Mouse (Mus musculus): ENCODE results near the gene Cenpt. TPM values are rescaled to one million over a fixed set of nuclear protein-coding genes. Genes with fewer than 3 reads are reported as not detected.
"Not testable (repeated sequence)": the region's sequence is repeated elsewhere in the genome, so short reads cannot be mapped to it uniquely, and the experiment has no call there.

Gene Cenpt
- polyA plus RNA-seq, 1 experiment: 40.3 TPM

DNA sequence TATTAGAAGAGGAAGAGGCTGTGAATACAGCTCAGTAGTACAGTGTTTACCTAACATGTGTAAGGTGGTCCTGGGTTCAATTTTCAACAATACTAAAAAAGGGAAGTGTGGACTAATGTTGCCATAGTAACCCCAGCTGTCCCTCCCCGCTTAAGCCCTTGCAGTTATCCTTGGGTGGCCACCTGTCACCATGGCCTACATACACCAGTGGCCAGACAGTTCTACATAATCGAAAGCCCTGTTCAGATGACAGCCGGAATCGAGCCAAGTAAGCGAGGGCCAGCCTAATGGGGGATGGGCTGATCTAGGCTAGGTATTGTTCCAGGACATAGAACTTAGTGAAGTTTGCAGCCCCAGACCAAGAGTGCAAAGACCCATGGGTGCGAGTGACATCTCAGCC lies 16.1 kb downstream of the Cenpt start:
- no peak overlapping the region for H3K4me3 ChIP-seq (ENCODE audit: insufficient read depth, low read length)
- no peaks in the 10 kb centered on the region for H3K4me1 ChIP-seq (ENCODE audit: control insufficient read depth, insufficient read depth, low read length)
- no peak overlapping the region for H3K27ac ChIP-seq (ENCODE audit: insufficient read depth, low read length)
- TF ChIP-seq CTCF (IDR thresholded peaks at IDR 0.05; ENCODE audit: borderline replicate concordance, insufficient read depth, low read length) (no peak), POLR2A (IDR thresholded peaks at IDR 0.05; ENCODE audit: low read depth, low read length) (no peak)

GRCm38 (mm10) chr8:105835318-105835717 lies 17.8 kb downstream of the Cenpt start:
- H3K27ac ChIP-seq (ENCODE audit: insufficient read depth, low read length): no peak overlapping the region
- H3K4me1 ChIP-seq (ENCODE audit: control insufficient read depth, insufficient read depth, low read length): no peaks in the 10 kb centered on the region
- H3K4me3 ChIP-seq (ENCODE audit: insufficient read depth, low read length): no peak overlapping the region
- TF ChIP-seq CTCF (IDR thresholded peaks at IDR 0.05; ENCODE audit: borderline replicate concordance, insufficient read depth, low read length) (no peak), POLR2A (IDR thresholded peaks at IDR 0.05; ENCODE audit: low read depth, low read length) (no peak)

DNA sequence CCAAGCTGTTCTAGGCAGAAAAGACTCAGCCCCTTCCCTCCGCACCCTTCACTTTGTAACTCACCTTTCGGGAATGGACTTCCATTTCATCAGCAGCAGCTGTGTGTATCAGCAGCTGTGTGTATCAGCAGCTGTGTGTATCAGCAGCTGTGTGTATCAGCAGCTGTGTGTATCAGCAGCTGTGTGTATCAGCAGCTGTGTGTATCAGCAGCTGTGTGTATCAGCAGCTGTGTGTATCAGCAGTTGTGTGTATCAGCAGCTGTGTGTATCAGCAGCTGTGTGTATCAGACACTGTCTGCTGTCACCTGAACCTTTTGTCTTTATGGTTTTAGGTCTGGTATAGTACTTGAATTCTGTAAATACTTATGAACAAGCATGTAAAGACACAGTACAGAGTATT lies 19.3 kb downstream of the Cenpt start:
- H3K4me1 ChIP-seq (ENCODE audit: control insufficient read depth, insufficient read depth, low read length); H3K4me3 ChIP-seq (ENCODE audit: insufficient read depth, low read length); H3K27ac ChIP-seq (ENCODE audit: insufficient read depth, low read length): not testable (repeated sequence)

GRCm38 (mm10) chr8:105826861-105827848 lies 25.9 kb downstream of the Cenpt start, which contains the start of the genes Ranbp10 and Tsnaxip1:
TSS of gene Ranbp10 (minus strand) at chr8:105827350.
TSS of gene Tsnaxip1 (plus strand) at chr8:105827731.
- TF ChIP-seq CTCF (IDR thresholded peaks at IDR 0.05; ENCODE audit: borderline replicate concordance, insufficient read depth, low read length): no peak
- peak; percentile 87 for TF ChIP-seq POLR2A (IDR thresholded peaks at IDR 0.05; ENCODE audit: low read depth, low read length)
- Histone ChIP-seq H3K4me1 (ENCODE audit: control insufficient read depth, insufficient read depth, low read length) (no peaks in the 10 kb centered on the region), H3K27ac (ENCODE audit: insufficient read depth, low read length) (peak within 1 kb of the TSS; percentile 58), H3K4me3 (ENCODE audit: insufficient read depth, low read length) (peak within 1 kb of the TSS; percentile 84)

DNA sequence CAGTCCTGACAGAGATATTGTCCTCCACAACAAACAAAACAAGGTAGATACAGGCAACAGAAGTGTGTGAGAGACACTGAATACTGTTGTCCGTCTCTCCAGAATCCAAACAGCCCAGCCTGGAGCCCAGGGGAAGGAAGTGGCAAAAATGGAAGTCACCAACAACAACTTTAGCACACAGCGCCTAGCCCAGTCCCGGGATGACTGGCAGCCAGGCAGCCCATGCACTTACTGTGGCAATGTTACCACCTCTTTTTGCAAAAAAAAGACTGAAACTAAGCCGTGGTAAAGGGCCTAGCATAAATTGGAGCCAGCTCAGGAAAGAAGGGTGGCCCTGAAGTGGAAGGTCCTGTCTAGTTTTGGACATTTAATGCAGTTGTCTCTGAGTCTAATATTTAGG lies 26.7 kb downstream of the Cenpt start:
- Histone ChIP-seq H3K4me1 (ENCODE audit: control insufficient read depth, insufficient read depth, low read length) (no peaks in the 10 kb centered on the region), H3K4me3 (ENCODE audit: insufficient read depth, low read length) (peak overlapping the region; percentile 84), H3K27ac (ENCODE audit: insufficient read depth, low read length) (no peak overlapping the region)
- no peak for TF ChIP-seq POLR2A (IDR thresholded peaks at IDR 0.05; ENCODE audit: low read depth, low read length)
- TF ChIP-seq CTCF (IDR thresholded peaks at IDR 0.05; ENCODE audit: borderline replicate concordance, insufficient read depth, low read length): no peak

GRCm38 (mm10) chr8:105825506-105825905 lies 27.6 kb downstream of the Cenpt start:
- no peak for TF ChIP-seq POLR2A (IDR thresholded peaks at IDR 0.05; ENCODE audit: low read depth, low read length)
- TF ChIP-seq CTCF (IDR thresholded peaks at IDR 0.05; ENCODE audit: borderline replicate concordance, insufficient read depth, low read length): no peak
- peak overlapping the region; percentile 84 for H3K4me3 ChIP-seq (ENCODE audit: insufficient read depth, low read length)
- H3K27ac ChIP-seq (ENCODE audit: insufficient read depth, low read length): no peak overlapping the region
- H3K4me1 ChIP-seq (ENCODE audit: control insufficient read depth, insufficient read depth, low read length): no peaks in the 10 kb centered on the region

DNA sequence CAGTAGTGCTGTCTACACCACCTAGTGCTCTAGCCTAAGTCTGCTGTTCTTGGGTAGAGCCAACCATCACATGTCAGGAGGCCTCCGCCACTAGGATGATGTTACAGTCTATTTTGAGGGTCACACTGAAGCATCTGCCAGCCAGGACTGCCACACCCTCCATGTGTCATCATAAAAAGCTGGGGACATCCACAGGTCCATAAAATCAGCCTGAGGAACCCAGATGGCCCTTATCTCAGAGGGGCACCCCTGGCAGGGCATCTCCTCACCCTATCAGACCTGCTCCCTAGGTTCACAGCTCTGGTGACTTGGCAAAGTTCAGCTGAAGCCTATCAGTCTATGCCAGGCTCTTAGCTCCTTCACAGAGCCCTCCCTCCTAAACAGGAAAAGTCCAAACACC lies 32.2 kb downstream of the Cenpt start:
- Histone ChIP-seq H3K4me3 (ENCODE audit: insufficient read depth, low read length) (no peak overlapping the region), H3K4me1 (ENCODE audit: control insufficient read depth, insufficient read depth, low read length) (no peaks in the 10 kb centered on the region), H3K27ac (ENCODE audit: insufficient read depth, low read length) (no peak overlapping the region)
- TF ChIP-seq POLR2A (IDR thresholded peaks at IDR 0.05; ENCODE audit: low read depth, low read length) (no peak), CTCF (IDR thresholded peaks at IDR 0.05; ENCODE audit: borderline replicate concordance, insufficient read depth, low read length) (no peak)

DNA sequence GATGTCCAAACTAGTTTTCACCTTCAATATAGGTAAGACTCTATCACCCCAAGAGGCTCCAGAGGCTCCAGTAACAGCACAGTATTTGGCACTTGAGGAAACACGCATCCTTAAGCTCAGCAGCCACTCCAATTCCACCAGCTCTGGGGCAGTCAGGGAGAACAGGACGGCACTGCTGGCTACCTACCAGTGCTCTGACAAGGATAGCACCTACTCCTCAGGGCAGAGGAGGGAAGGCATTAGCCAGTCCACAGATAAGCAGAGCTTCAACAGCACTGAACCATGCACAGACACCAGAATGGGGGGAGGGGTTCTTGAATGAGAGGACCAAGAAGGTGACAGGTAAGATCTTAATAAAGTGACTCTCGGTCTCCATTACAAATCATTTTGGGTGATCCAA lies 33.4 kb downstream of the Cenpt start:
- H3K4me3 ChIP-seq (ENCODE audit: insufficient read depth, low read length): no peak overlapping the region
- H3K27ac ChIP-seq (ENCODE audit: insufficient read depth, low read length): no peak overlapping the region
- no peaks in the 10 kb centered on the region for H3K4me1 ChIP-seq (ENCODE audit: control insufficient read depth, insufficient read depth, low read length)
- TF ChIP-seq CTCF (IDR thresholded peaks at IDR 0.05; ENCODE audit: borderline replicate concordance, insufficient read depth, low read length): no peak
- no peak for TF ChIP-seq POLR2A (IDR thresholded peaks at IDR 0.05; ENCODE audit: low read depth, low read length)

- TF ChIP-seq CTCF (IDR thresholded peaks at IDR 0.05; ENCODE audit: borderline replicate concordance, insufficient read depth, low read length) (no peak), POLR2A (IDR thresholded peaks at IDR 0.05; ENCODE audit: low read depth, low read length) (no peak)
- H3K4me1 ChIP-seq (ENCODE audit: control insufficient read depth, insufficient read depth, low read length): peaks cover 5% of the 10 kb centered on the region; the same call in 1 of the 2 replicates
- H3K27ac ChIP-seq (ENCODE audit: insufficient read depth, low read length): no peak overlapping the region
- H3K4me3 ChIP-seq (ENCODE audit: insufficient read depth, low read length): no peak overlapping the region
These were observed 39.8 kb downstream of the Cenpt start for GRCm38 (mm10) chr8:105813241-105813640.

DNA sequence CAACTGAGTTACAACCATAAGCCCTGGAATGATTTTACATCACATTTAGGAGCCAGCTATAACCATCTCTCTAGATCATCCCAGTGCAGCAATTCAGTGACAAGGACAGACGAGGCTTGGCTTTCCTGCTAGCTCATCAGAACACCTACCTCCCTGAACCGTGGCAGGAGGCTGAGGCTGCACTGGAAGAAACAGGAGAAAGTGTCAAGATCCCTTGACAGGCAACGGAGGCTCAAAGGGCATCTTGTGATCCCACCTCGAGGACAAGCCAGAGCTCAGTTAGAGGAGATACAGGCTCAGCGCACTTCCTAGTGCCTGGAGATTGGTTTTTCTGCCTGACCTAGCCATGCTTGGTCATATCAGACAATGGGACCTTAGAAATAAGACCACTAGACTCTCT lies 40.6 kb downstream of the Cenpt start:
- no peak for TF ChIP-seq POLR2A (IDR thresholded peaks at IDR 0.05; ENCODE audit: low read depth, low read length)
- no peak for TF ChIP-seq CTCF (IDR thresholded peaks at IDR 0.05; ENCODE audit: borderline replicate concordance, insufficient read depth, low read length)

More for the DNA sequence above, 40.6 kb downstream of the Cenpt start:
- Histone ChIP-seq H3K4me3 (ENCODE audit: insufficient read depth, low read length) (no peak overlapping the region), H3K27ac (ENCODE audit: insufficient read depth, low read length) (no peak overlapping the region), H3K4me1 (ENCODE audit: control insufficient read depth, insufficient read depth, low read length) (peaks cover 5% of the 10 kb centered on the region; the same call in 1 of the 2 replicates)
